Mouse (Mus musculus) heart, postnatal 0 days (tissue): ENCODE results near the gene Klhl29. TPM values are rescaled to one million over a fixed set of nuclear protein-coding genes. Genes with fewer than 3 reads are reported as not detected.

Experiments used
- ATAC-seq: fragments of 200-750 bp; cut with Nextera tagmentation; 2 replicates; pipeline ENCODE4 v1.8.0; 2017; ENCODE audit warnings: low read depth, moderate number of reproducible peaks, moderate library complexity; ENCODE audit not compliant: insufficient read depth
- DNase-seq: peaks from one replicate; pipeline ENCODE4 v3.0.0-alpha.2; 2016; ENCODE audit warnings: low spot score
- H3K27ac ChIP-seq: fragments of 300-500 bp; sonication (generic); 2 replicates; pipeline ENCODE4 v1.5.1; 2014; ENCODE audit warnings: low read depth, mild to moderate bottlenecking
- H3K27me3 ChIP-seq: fragments of 300-500 bp; sonication (generic); 2 replicates; pipeline ENCODE4 v1.6.1; 2014; ENCODE audit warnings: low read length, mixed read lengths; ENCODE audit not compliant: control insufficient read depth, insufficient read depth
- H3K36me3 ChIP-seq: fragments of 300-500 bp; sonication (generic); replicated peaks from 2 replicates; pipeline ENCODE4 v1.6.1; 2014; ENCODE audit warnings: low read length, mixed read lengths; ENCODE audit not compliant: control insufficient read depth, insufficient read depth
- H3K4me1 ChIP-seq: fragments of 300-500 bp; sonication (generic); 2 replicates; pipeline ENCODE4 v1.6.1; 2014; ENCODE audit warnings: antibody characterized with exemption; ENCODE audit not compliant: control insufficient read depth, insufficient read depth
- H3K4me2 ChIP-seq: fragments of 300-500 bp; sonication (generic); 2 replicates; pipeline ENCODE4 v1.6.1; 2014; ENCODE audit warnings: low read depth, mild to moderate bottlenecking, low read length, moderate library complexity
- H3K4me3 ChIP-seq: fragments of 300-500 bp; sonication (generic); 2 replicates; pipeline ENCODE4 v1.5.1; 2014; ENCODE audit warnings: low read depth, low read length
- H3K9ac ChIP-seq: fragments of 300-500 bp; sonication (generic); replicated peaks from 2 replicates; pipeline ENCODE4 v1.6.1; 2014; ENCODE audit warnings: low read depth, low read length, mixed read lengths
- H3K9me3 ChIP-seq: fragments of 300-500 bp; sonication (generic); replicated peaks from 2 replicates; pipeline ENCODE4 v1.6.1; 2016; ENCODE audit warnings: low read length; ENCODE audit not compliant: control insufficient read depth
- CTCF ChIP-seq: IDR thresholded peaks from 2 replicates; pipeline ENCODE4 v1.5.1; 2016; ENCODE audit warnings: antibody characterized with exemption, control low read depth, low read depth
- EP300 ChIP-seq: IDR thresholded peaks from 2 replicates; pipeline ENCODE4 v1.6.1; 2016; ENCODE audit warnings: antibody characterized with exemption, low read depth
- WGBS: fragments of 180-500 bp; shearing (Covaris S2); extraction: QIAGEN DNeasy Blood & Tissue Kit; methylation state at CpG from one replicate; pipeline ENCODE4 v1.1.7; 2014; 5-methylcytosine and 5-hydroxymethylcytosine counted together
- polyA plus RNA-seq: library from polyadenylated mRNA; unstranded; fragments of >200 nt; fragmentation: Nextera tagmentation; extraction: Ambion mirVana; gene quantifications from 2 replicates; pipeline ENCODE4 v1.2.1, GENCODE M21; 2015
- total RNA-seq: library from RNA; depleted of rRNA; stranded (reverse); fragments of >200 nt; gene quantifications from 2 replicates; pipeline ENCODE4 v1.2.3, GENCODE M21; 2014; ENCODE audit warnings: low replicate concordance

Gene Klhl29
- total and polyA plus RNA-seq, 2 experiments from 2014 or later = 0.04 to 0.11 TPM

DNA sequence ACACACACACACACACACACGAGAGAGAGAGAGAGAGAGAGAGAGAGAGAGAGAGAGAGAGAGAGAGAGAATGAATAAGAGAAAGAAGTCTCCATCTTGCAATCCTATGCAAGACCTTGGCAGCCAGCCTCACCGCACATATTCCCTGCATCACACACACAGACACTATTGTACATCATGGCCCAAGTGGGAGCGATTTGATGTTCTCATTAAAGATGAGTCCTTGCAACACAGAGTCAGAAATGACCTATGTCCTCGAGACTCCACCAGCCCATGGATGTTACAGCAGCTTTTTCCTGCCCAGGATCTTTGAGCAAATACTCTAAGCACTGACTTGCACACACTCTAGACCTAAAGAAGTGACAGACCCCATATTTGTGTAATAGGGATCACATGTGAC lies 114.0 kb downstream of the Klhl29 start:
- Histone ChIP-seq H3K9ac (no peak overlapping the region), H3K4me1 (no peaks in the 10 kb centered on the region), H3K27me3 (no peaks in the 10 kb centered on the region), H3K4me3 (no peak overlapping the region), H3K36me3 (no peaks in the 10 kb centered on the region), H3K9me3 (no peaks in the 10 kb centered on the region), H3K4me2 (no peak overlapping the region), H3K27ac (no peak overlapping the region)
- ATAC-seq (no peak), DNase-seq (no peak)
- no peak for TF ChIP-seq CTCF
- no peak for TF ChIP-seq EP300
- WGBS = 64% methylated on average over 4 of the region's 4 CpGs

- H3K27ac ChIP-seq = no peak overlapping the region
These were observed 116.7 kb downstream of the Klhl29 start for GRCm38 (mm10) chr12:5258779-5259178.

GRCm38 (mm10) chr12:5257174-5257573 lies 118.3 kb downstream of the Klhl29 start:
- TF ChIP-seq CTCF (no peak), EP300 (no peak)
- ATAC-seq (no peak), DNase-seq (no peak)
- Histone ChIP-seq H3K4me1 (peaks cover 23% of the 10 kb centered on the region), H3K9me3 (no peaks in the 10 kb centered on the region), H3K9ac (no peak overlapping the region), H3K36me3 (no peaks in the 10 kb centered on the region), H3K27ac (no peak overlapping the region), H3K4me3 (no peak overlapping the region), H3K4me2 (no peak overlapping the region), H3K27me3 (no peaks in the 10 kb centered on the region)
- WGBS = 69% methylated on average over 4 of the region's 4 CpGs

More at GRCm38 (mm10) chr12:5258779-5259178, 116.7 kb downstream of the Klhl29 start:
- TF ChIP-seq CTCF = no peak
- no peak for TF ChIP-seq EP300
- no peak for ATAC-seq
- peaks cover 23% of the 10 kb centered on the region for H3K4me1 ChIP-seq
- H3K36me3 ChIP-seq = no peaks in the 10 kb centered on the region
- WGBS = 85% methylated on average over 3 of the region's 3 CpGs
- H3K27me3 ChIP-seq = no peaks in the 10 kb centered on the region
- no peak for DNase-seq
- no peak overlapping the region for H3K4me3 ChIP-seq
- H3K9ac ChIP-seq = no peak overlapping the region
- H3K4me2 ChIP-seq = no peak overlapping the region
- H3K9me3 ChIP-seq = no peaks in the 10 kb centered on the region

- no peak overlapping the region for H3K9ac ChIP-seq
- no peak overlapping the region for H3K27ac ChIP-seq
- H3K36me3 ChIP-seq = no peaks in the 10 kb centered on the region
- no peak for TF ChIP-seq EP300
- no peak for TF ChIP-seq CTCF
- no peaks in the 10 kb centered on the region for H3K9me3 ChIP-seq
- H3K4me2 ChIP-seq = no peak overlapping the region
- no peak overlapping the region for H3K4me3 ChIP-seq
- DNase-seq (no peak), ATAC-seq (no peak)
- peaks cover 23% of the 10 kb centered on the region for H3K4me1 ChIP-seq
- 41% methylated on average over 9 of the region's 9 CpGs for WGBS
- H3K27me3 ChIP-seq = no peaks in the 10 kb centered on the region
These were observed 120.4 kb downstream of the Klhl29 start for GRCm38 (mm10) chr12:5255079-5255478.

DNA sequence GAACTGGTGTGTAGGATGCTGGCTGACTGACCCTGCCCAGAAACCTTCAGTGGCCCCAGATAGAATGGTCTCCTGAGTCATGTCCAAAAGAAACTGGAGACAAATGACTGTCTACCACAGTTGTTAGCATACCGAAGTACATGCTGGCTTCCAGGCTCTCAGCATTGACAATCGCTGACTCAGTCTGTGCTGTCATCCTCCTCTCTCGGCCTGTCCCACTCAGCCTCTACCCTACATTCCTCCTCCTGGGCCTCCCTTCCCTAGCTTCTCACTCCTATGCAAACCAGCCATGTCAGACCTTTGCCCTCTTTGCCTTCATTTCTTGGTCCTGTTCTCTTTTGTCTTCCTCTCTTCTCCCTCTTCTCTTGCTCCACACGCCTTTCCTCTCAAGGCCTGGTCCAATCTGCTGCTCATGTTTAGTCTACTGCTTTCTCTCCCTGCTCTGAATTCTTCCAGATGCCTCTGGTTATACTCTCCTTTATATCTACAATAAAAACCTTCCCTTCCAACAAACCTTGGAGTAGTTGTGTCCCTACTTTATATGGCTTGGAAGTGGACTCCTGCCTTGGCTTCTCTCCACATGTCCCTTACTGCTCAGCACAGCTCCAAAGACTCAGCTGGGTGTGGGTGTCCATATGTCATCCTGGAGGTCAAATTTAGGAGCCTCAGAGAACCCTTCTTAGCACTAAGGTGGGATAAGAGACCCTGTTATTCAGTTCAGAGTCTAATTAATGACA lies 121.1 kb downstream of the Klhl29 start:
- no peak overlapping the region for H3K4me2 ChIP-seq
- 85% methylated on average over 4 of the region's 4 CpGs for WGBS

More for the DNA sequence above, 121.1 kb downstream of the Klhl29 start:
- DNase-seq (no peak), ATAC-seq (no peak)
- TF ChIP-seq CTCF (no peak), EP300 (no peak)
- Histone ChIP-seq H3K9ac (no peak overlapping the region), H3K9me3 (no peaks in the 10 kb centered on the region), H3K27me3 (no peaks in the 10 kb centered on the region), H3K36me3 (no peaks in the 10 kb centered on the region), H3K4me3 (no peak overlapping the region), H3K27ac (no peak overlapping the region), H3K4me1 (peaks cover 23% of the 10 kb centered on the region)
